Mouse (Mus musculus) spleen, adult 18-20 months (tissue): ENCODE measurements at regions not wholly inside any gene's neighbourhood (a gene's known extent, or its start where the extent isn't known, plus 50 kb on each side); places are given as distances from the start of the nearest gene placed in this dataset.

Experiments
- DNase-seq, 2 experiments: peaks; one replicate each; pipeline ENCODE4 v3.0.0; 2022; ENCODE audit warnings: mixed read lengths in 2 of 2

GRCm38 (mm10) chr13:69867296-69868065 lies 65.3 kb downstream of the Med10 start:
- DNase-seq = no peak

GRCm38 (mm10) chr13:69896536-69896935 lies 94.3 kb downstream of the Med10 start:
- no peak for DNase-seq

- no peak for DNase-seq
These were observed 98.9 kb downstream of the Med10 start for GRCm38 (mm10) chr13:69901139-69901538.

- no peak for DNase-seq
These were observed 104.8 kb downstream of the Med10 start for GRCm38 (mm10) chr13:69906802-69907537.

- no peak for DNase-seq
These were observed 113.6 kb downstream of the Med10 start for GRCm38 (mm10) chr13:69915796-69916195.

- DNase-seq = no peak
These were observed 130.7 kb downstream of the Med10 start for GRCm38 (mm10) chr13:69932695-69933550.

GRCm38 (mm10) chr13:69933551-69933845 lies 131.3 kb downstream of the Med10 start:
- DNase-seq = no peak

GRCm38 (mm10) chr13:69939791-69940190 lies 137.6 kb downstream of the Med10 start:
- no peak for DNase-seq

GRCm38 (mm10) chr13:69944651-69945050 lies 142.5 kb downstream of the Med10 start:
- DNase-seq = no peak

GRCm38 (mm10) chr13:69946615-69947014 lies 144.4 kb downstream of the Med10 start:
- no peak for DNase-seq

- no peak for DNase-seq
These were observed 149.9 kb downstream of the Med10 start for GRCm38 (mm10) chr13:69952061-69952460.

GRCm38 (mm10) chr13:69954171-69954570 lies 152.0 kb downstream of the Med10 start:
- DNase-seq = no peak

- no peak for DNase-seq
These were observed 153.3 kb downstream of the Med10 start for GRCm38 (mm10) chr13:69955503-69955902.

- DNase-seq = no peak
These were observed 161.7 kb downstream of the Med10 start for GRCm38 (mm10) chr13:69963944-69964343.

GRCm38 (mm10) chr13:69971281-69972057 lies 169.3 kb downstream of the Med10 start:
- no peak for DNase-seq

- DNase-seq = no peak
These were observed 172.6 kb downstream of the Med10 start for GRCm38 (mm10) chr13:69974835-69975234.

GRCm38 (mm10) chr13:69984159-69984558 lies 182.0 kb downstream of the Med10 start:
- no peak for DNase-seq

- no peak for DNase-seq
These were observed 185.0 kb downstream of the Med10 start for GRCm38 (mm10) chr13:69987181-69987580.

GRCm38 (mm10) chr13:69988319-69988718 lies 186.1 kb downstream of the Med10 start:
- DNase-seq = no peak

GRCm38 (mm10) chr13:69991253-69991891 lies 189.2 kb downstream of the Med10 start:
- peak in 1 of 2 experiments; percentile 21 for DNase-seq

GRCm38 (mm10) chr13:69991892-69992261 lies 189.7 kb downstream of the Med10 start:
- DNase-seq = no peak

GRCm38 (mm10) chr13:70003591-70003990 lies 201.4 kb downstream of the Med10 start:
- DNase-seq = no peak
